Mouse (Mus musculus) lung, postnatal 0 days (tissue): Measurements from ENCODE around the gene Esyt3. TPM values are rescaled to one million over a fixed set of nuclear protein-coding genes. Genes with fewer than 3 reads are reported as not detected.

ENCODE experiments used
- ATAC-seq: fragments of 200-750 bp; cut with Nextera tagmentation; 2 replicates; pipeline ENCODE4 v1.8.0; 2017; ENCODE audit warnings: moderate library complexity
- DNase-seq: peaks from one replicate; pipeline ENCODE4 v3.0.0-alpha.2; 2016; ENCODE audit warnings: low spot score
- H3K27ac ChIP-seq: fragments of 300-500 bp; sonication (generic); 2 replicates; pipeline ENCODE4 v1.5.1; 2014; ENCODE audit warnings: antibody characterized with exemption, mild to moderate bottlenecking, low read length, mixed read lengths
- H3K27me3 ChIP-seq: fragments of 300-500 bp; sonication (generic); replicated peaks from 2 replicates; pipeline ENCODE4 v1.6.1; 2014; ENCODE audit warnings: low read length, mixed read lengths; ENCODE audit not compliant: insufficient read depth
- H3K36me3 ChIP-seq: fragments of 300-500 bp; sonication (generic); 2 replicates; pipeline ENCODE4 v1.6.1; 2014; ENCODE audit warnings: low read length, mixed read lengths; ENCODE audit not compliant: insufficient read depth
- H3K4me1 ChIP-seq: fragments of 300-500 bp; sonication (generic); 2 replicates; pipeline ENCODE4 v1.6.1; 2014; ENCODE audit warnings: antibody characterized with exemption, low read depth, low read length, mixed read lengths; ENCODE audit not compliant: insufficient read depth
- H3K4me2 ChIP-seq: fragments of 300-500 bp; sonication (generic); replicated peaks from 2 replicates; pipeline ENCODE4 v1.6.1; 2014; ENCODE audit warnings: low read depth, mild to moderate bottlenecking, low read length, moderate library complexity, mixed read lengths
- H3K4me3 ChIP-seq: fragments of 300-500 bp; sonication (generic); 2 replicates; pipeline ENCODE4 v1.5.1; 2014; ENCODE audit warnings: low read depth, low read length
- H3K9ac ChIP-seq: fragments of 300-500 bp; sonication (generic); replicated peaks from 2 replicates; pipeline ENCODE4 v1.6.1; 2014; ENCODE audit warnings: low read depth, mild to moderate bottlenecking
- H3K9me3 ChIP-seq: fragments of 300-500 bp; sonication (generic); 2 replicates; pipeline ENCODE4 v1.6.1; 2016; ENCODE audit warnings: low read length, mixed read lengths
- CTCF ChIP-seq: IDR thresholded peaks from 2 replicates; pipeline ENCODE4 v1.5.1; 2016; ENCODE audit warnings: antibody characterized with exemption, mild to moderate bottlenecking
- EP300 ChIP-seq: IDR thresholded peaks from 2 replicates; pipeline ENCODE4 v1.6.1; 2016; ENCODE audit warnings: antibody characterized with exemption, mild to moderate bottlenecking, control low read depth
- WGBS: fragments of 180-500 bp; shearing (Covaris S2); extraction: QIAGEN DNeasy Blood & Tissue Kit; methylation state at CpG from one replicate; pipeline ENCODE4 v1.1.7; 2014; 5-methylcytosine and 5-hydroxymethylcytosine counted together
- polyA plus RNA-seq: library from polyadenylated mRNA; unstranded; fragments of >200 nt; fragmentation: Nextera tagmentation; extraction: Ambion mirVana; gene quantifications from 2 replicates; pipeline ENCODE4 v1.2.1, GENCODE M21; 2015

Gene Esyt3
- polyA plus RNA-seq, 1 experiment from 2014 or later, result 1.3 TPM

DNA sequence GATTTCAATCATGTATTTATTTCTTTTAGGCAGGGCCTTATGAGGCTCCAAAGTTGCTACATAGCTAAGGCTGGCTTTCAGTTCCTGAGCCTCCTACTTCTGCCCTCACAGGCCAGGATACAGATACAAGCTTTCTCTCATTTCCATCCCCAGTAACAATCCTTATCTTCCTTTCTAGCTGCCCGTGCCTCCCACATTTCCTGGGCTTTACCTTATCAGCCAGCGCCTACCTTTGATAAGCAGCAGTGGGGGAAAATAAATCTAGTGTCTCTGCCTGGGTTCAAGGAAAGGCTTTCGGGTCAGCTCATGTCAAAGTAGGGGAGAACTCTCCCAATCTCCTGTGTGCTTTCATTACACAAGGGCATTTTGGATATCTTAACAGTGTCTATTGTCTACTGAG is 16.8 kb downstream of the Esyt3 start:
- ATAC-seq (no peak), DNase-seq (no peak)
- no peaks in the 10 kb centered on the region for H3K4me1 ChIP-seq
- no peaks in the 10 kb centered on the region for H3K9me3 ChIP-seq
- WGBS, result 26% methylated on average over 3 of the region's 3 CpGs
- H3K27me3 ChIP-seq, result no peaks in the 10 kb centered on the region
- no peak overlapping the region for H3K4me2 ChIP-seq
- H3K27ac ChIP-seq, result no peak overlapping the region
- H3K9ac ChIP-seq, result no peak overlapping the region
- H3K36me3 ChIP-seq, result no peaks in the 10 kb centered on the region
- no peak for TF ChIP-seq CTCF
- no peak for TF ChIP-seq EP300
- H3K4me3 ChIP-seq, result no peak overlapping the region

DNA sequence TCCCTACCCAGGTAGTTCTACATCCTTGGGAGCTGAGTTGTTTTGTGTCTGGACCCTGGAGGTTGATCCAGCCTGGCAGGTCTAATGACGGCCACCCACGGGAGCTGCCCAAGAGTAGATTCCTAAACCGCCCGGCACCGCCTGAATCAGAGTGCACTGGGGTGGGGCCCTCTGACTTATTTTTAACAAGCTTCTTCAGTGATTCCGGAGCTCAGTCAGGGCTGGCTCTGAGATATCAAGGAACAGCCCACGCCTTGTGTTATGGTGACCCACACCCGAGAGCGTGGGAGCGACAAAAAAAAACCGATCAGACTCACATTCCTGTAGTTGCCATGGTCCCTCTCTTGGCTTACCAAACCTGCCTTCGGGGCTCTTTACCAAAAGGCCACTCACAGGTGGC is 18.2 kb downstream of the Esyt3 start:
- Histone ChIP-seq H3K36me3 (no peaks in the 10 kb centered on the region), H3K4me3 (no peak overlapping the region), H3K4me1 (no peaks in the 10 kb centered on the region), H3K27ac (no peak overlapping the region), H3K27me3 (no peaks in the 10 kb centered on the region), H3K4me2 (no peak overlapping the region), H3K9me3 (no peaks in the 10 kb centered on the region), H3K9ac (no peak overlapping the region)
- DNase-seq (no peak), ATAC-seq (no peak)
- TF ChIP-seq CTCF (no peak), EP300 (no peak)
- 74% methylated on average over 12 of the region's 12 CpGs for WGBS

DNA sequence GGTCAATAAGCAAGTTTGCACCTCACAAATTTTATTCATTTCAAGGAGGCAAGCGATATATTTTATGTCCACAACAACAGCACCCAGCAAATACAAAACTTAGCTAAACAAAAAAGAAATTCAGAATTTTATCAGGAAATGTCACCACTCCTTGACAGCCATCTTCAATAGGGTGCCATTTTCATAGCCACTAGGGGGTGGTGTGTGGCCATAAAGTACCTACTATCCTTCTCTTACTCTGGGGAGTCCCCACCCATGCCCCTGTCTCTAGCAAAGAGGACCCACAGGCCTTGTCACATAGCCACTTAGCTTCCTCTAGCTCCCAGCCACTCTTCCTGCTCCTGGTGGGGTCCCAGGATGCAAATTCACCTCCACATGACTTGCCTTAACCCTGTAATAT is 19.2 kb downstream of the Esyt3 start:
- Histone ChIP-seq H3K27ac (no peak overlapping the region), H3K4me1 (no peaks in the 10 kb centered on the region), H3K36me3 (no peaks in the 10 kb centered on the region), H3K4me3 (no peak overlapping the region), H3K27me3 (no peaks in the 10 kb centered on the region), H3K4me2 (no peak overlapping the region), H3K9me3 (no peaks in the 10 kb centered on the region), H3K9ac (no peak overlapping the region)
- TF ChIP-seq CTCF, result peak; percentile 52
- TF ChIP-seq EP300, result no peak
- 82% methylated on average over 1 of the region's 1 CpGs for WGBS
- ATAC-seq (no peak), DNase-seq (no peak)

DNA sequence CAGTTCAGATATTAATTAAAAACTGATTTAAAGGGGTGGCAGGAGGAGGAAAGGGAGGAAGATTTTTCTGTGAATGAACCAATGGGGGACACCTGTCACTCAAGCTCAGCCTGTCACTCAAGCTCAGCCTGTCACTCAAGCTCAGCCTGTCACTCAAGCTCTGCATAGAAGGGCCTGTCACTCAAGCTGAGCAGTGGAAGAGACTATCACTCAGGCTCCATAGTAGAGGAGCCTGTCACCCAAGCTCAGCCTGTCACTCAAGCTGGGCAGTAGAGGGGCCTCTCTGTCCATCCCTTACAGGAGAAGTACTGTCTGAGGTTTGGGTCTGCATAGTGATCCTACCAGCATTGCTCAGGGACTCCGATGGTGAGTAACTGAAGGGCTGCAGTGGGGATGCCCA is 20.1 kb downstream of the Esyt3 start:
- H3K4me3 ChIP-seq, result no peak overlapping the region
- no peaks in the 10 kb centered on the region for H3K36me3 ChIP-seq
- no peak overlapping the region for H3K4me2 ChIP-seq
- TF ChIP-seq EP300 (no peak), CTCF (no peak)
- no peaks in the 10 kb centered on the region for H3K4me1 ChIP-seq
- no peaks in the 10 kb centered on the region for H3K9me3 ChIP-seq
- no peak overlapping the region for H3K27ac ChIP-seq
- DNase-seq (no peak), ATAC-seq (no peak)
- no peak overlapping the region for H3K9ac ChIP-seq
- 78% methylated on average over 1 of the region's 1 CpGs for WGBS
- no peaks in the 10 kb centered on the region for H3K27me3 ChIP-seq

DNA sequence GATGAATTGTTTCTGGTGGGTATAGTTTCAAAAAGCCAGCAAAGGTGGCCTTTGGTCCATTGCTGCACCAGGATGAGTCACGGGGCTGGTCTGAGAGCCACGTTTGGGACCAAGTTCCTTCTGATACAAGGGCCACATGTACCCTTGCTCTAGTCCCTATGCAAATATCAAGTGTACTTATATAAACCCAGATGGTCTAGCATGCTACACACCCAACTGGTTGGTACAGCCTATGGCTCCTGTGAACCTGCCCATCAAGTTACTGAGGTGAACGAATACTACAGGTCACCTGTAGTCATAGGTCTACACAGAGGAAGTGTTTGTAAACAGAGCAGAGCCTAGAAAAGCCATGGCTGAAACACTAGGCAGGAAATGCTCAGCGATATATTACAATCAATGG is 21.8 kb downstream of the Esyt3 start:
- Histone ChIP-seq H3K9me3 (no peaks in the 10 kb centered on the region), H3K27me3 (no peaks in the 10 kb centered on the region), H3K4me1 (no peaks in the 10 kb centered on the region), H3K36me3 (no peaks in the 10 kb centered on the region), H3K4me3 (no peak overlapping the region), H3K4me2 (no peak overlapping the region), H3K27ac (no peak overlapping the region), H3K9ac (no peak overlapping the region)
- DNase-seq (no peak), ATAC-seq (no peak)
- TF ChIP-seq EP300 (no peak), CTCF (no peak)
- 71% methylated on average over 4 of the region's 4 CpGs for WGBS

DNA sequence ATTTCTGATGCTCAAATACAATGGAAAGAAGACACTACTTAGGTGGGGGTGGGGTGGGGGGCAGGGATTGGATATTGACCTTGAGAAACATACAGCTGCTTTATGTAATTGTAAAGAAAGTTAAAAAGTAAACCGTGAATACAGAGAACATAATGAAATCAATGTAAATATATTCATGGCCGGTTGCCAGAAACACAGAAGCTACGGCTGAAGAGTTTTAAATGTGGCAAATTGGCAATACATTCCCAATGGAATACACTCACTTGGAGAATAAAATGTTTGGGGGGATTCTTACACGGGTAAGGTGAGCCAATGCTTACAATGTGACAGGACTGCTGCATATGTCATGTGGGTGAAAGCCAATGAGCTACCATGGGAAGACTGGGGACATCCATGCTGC is 31.5 kb downstream of the Esyt3 start:
- no peak overlapping the region for H3K9ac ChIP-seq
- no peak overlapping the region for H3K4me2 ChIP-seq
- H3K4me1 ChIP-seq, result no peaks in the 10 kb centered on the region
- H3K36me3 ChIP-seq, result no peaks in the 10 kb centered on the region
- H3K9me3 ChIP-seq, result no peaks in the 10 kb centered on the region
- H3K27ac ChIP-seq, result no peak overlapping the region
- TF ChIP-seq CTCF (no peak), EP300 (no peak)
- no peaks in the 10 kb centered on the region for H3K27me3 ChIP-seq
- DNase-seq (no peak), ATAC-seq (no peak)
- WGBS, result 33% methylated on average over 4 of the region's 4 CpGs
- H3K4me3 ChIP-seq, result no peak overlapping the region

DNA sequence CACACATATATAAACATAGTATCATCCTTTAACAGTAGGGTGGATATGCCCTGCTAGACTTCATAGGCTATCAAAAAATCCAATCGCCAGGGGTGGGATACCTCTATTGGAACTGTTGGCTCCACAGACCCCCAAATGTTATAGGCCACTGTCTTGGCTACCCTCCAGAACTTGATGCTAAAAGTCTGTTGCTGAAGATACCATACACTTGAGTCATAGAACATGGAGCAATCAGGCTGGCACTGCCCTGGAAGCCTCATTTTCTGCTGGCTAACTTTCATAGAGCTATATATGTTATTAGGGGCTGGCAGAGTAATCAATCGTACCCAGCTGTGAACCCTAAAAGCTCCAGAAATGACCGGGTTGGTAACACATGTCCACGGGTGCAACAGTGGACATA is 32.4 kb downstream of the Esyt3 start:
- H3K27ac ChIP-seq, result no peak overlapping the region
- H3K9me3 ChIP-seq, result no peaks in the 10 kb centered on the region
- TF ChIP-seq EP300, result no peak
- TF ChIP-seq CTCF, result no peak
- no peaks in the 10 kb centered on the region for H3K36me3 ChIP-seq
- ATAC-seq, result no peak
- 61% methylated on average over 4 of the region's 4 CpGs for WGBS
- H3K4me1 ChIP-seq, result no peaks in the 10 kb centered on the region
- no peaks in the 10 kb centered on the region for H3K27me3 ChIP-seq
- no peak overlapping the region for H3K9ac ChIP-seq
- no peak overlapping the region for H3K4me3 ChIP-seq
- H3K4me2 ChIP-seq, result no peak overlapping the region
- peak; percentile 6 for DNase-seq
